Mouse (Mus musculus): ENCODE measurements around the gene Spag8. TPM values are rescaled to one million over a fixed set of nuclear protein-coding genes. Genes with fewer than 3 reads are reported as not detected.

Gene Spag8
- polyA plus RNA-seq, 1 experiment from 2014 or later: 1.1 TPM

- H3K9me3 ChIP-seq (ENCODE audit: control insufficient read depth, low read length): no peaks in the 10 kb centered on the region
- no peak for DNase-seq (ENCODE audit: low spot score)
- no peaks in the 10 kb centered on the region for H3K36me3 ChIP-seq (ENCODE audit: control insufficient read depth, insufficient read depth, low read length)
- 0 out of 2 replicates have a peak, but pooled peaks cover 6% of the 10 kb centered on the region for H3K4me1 ChIP-seq (ENCODE audit: control insufficient read depth, insufficient read depth, low read length)
- H3K27me3 ChIP-seq (ENCODE audit: control insufficient read depth, insufficient read depth, low read length): peaks cover 20% of the 10 kb centered on the region
- no peak overlapping the region for H3K4me2 ChIP-seq (ENCODE audit: low read depth, severe bottlenecking)
- H3K4me3 ChIP-seq (ENCODE audit: low read depth, low read length): no peak overlapping the region
- H3K27ac ChIP-seq (replicated peaks; ENCODE audit: low read depth, low read length): no peak overlapping the region
- ATAC-seq (ENCODE audit: insufficient number of reproducible peaks, low FRiP score, low TSS enrichment, low read depth): no peak
- WGBS: 23% methylated on average over 4 of the region's 4 CpGs
- no peak overlapping the region for H3K9ac ChIP-seq (ENCODE audit: low read length)
These were observed 13.0 kb upstream of the Spag8 start for GRCm38 (mm10) chr4:43666412-43666811.

- no peaks in the 10 kb centered on the region for H3K36me3 ChIP-seq (ENCODE audit: control insufficient read depth, insufficient read depth, low read length)
- peak overlapping the region; percentile 76; the same call in 1 of the 2 replicates for H3K4me3 ChIP-seq (ENCODE audit: low read depth, low read length)
- peak overlapping the region; percentile 7; the same call in 1 of the 2 replicates for H3K4me2 ChIP-seq (ENCODE audit: low read depth, severe bottlenecking)
- no peak overlapping the region for H3K27ac ChIP-seq (replicated peaks; ENCODE audit: low read depth, low read length)
- 64% methylated on average over 4 of the region's 4 CpGs for WGBS
- H3K27me3 ChIP-seq (ENCODE audit: control insufficient read depth, insufficient read depth, low read length): peaks cover 3% of the 10 kb centered on the region; the same call in 1 of the 2 replicates
- ATAC-seq (ENCODE audit: insufficient number of reproducible peaks, low FRiP score, low TSS enrichment, low read depth) (no peak), DNase-seq (ENCODE audit: low spot score) (no peak)
- peaks cover 5% of the 10 kb centered on the region for H3K4me1 ChIP-seq (ENCODE audit: control insufficient read depth, insufficient read depth, low read length)
- H3K9me3 ChIP-seq (ENCODE audit: control insufficient read depth, low read length): no peaks in the 10 kb centered on the region
- H3K9ac ChIP-seq (ENCODE audit: low read length): no peak overlapping the region
These were observed 3.8 kb upstream of the Spag8 start for GRCm38 (mm10) chr4:43657146-43657545.

GRCm38 (mm10) chr4:43656339-43657109 lies 3.1 kb upstream of the Spag8 start, which contains the start of gene Hint2:
Gene Hint2 (minus strand): TSS chr4:43656466.
- Histone ChIP-seq H3K4me2 (ENCODE audit: low read depth, severe bottlenecking) (peak within 1 kb of the TSS; percentile 79), H3K36me3 (ENCODE audit: control insufficient read depth, insufficient read depth, low read length) (no peaks in the 10 kb centered on the region), H3K9me3 (ENCODE audit: control insufficient read depth, low read length) (no peaks in the 10 kb centered on the region), H3K4me1 (ENCODE audit: control insufficient read depth, insufficient read depth, low read length) (peaks cover 5% of the 10 kb centered on the region), H3K4me3 (ENCODE audit: low read depth, low read length) (peak within 1 kb of the TSS; percentile 76), H3K27me3 (ENCODE audit: control insufficient read depth, insufficient read depth, low read length) (no peaks in the 10 kb centered on the region), H3K27ac (replicated peaks; ENCODE audit: low read depth, low read length) (peak within 1 kb of the TSS; percentile 84), H3K9ac (ENCODE audit: low read length) (peak within 1 kb of the TSS; percentile 92)
- ATAC-seq (ENCODE audit: insufficient number of reproducible peaks, low FRiP score, low TSS enrichment, low read depth): peak; percentile 97
- 1% methylated on average over 34 of the region's 34 CpGs for WGBS
- DNase-seq (ENCODE audit: low spot score): peak; percentile 94

GRCm38 (mm10) chr4:43655656-43656338 lies 2.4 kb upstream of the Spag8 start:
- peak overlapping the region; percentile 79 for H3K4me2 ChIP-seq (ENCODE audit: low read depth, severe bottlenecking)
- H3K36me3 ChIP-seq (ENCODE audit: control insufficient read depth, insufficient read depth, low read length): no peaks in the 10 kb centered on the region
- H3K4me1 ChIP-seq (ENCODE audit: control insufficient read depth, insufficient read depth, low read length): peaks cover 5% of the 10 kb centered on the region
- WGBS: 7% methylated on average over 34 of the region's 34 CpGs
- no peaks in the 10 kb centered on the region for H3K9me3 ChIP-seq (ENCODE audit: control insufficient read depth, low read length)
- H3K27ac ChIP-seq (replicated peaks; ENCODE audit: low read depth, low read length): peak overlapping the region; percentile 84
- H3K4me3 ChIP-seq (ENCODE audit: low read depth, low read length): peak overlapping the region; percentile 76
- H3K9ac ChIP-seq (ENCODE audit: low read length): peak overlapping the region; percentile 92
- ATAC-seq (ENCODE audit: insufficient number of reproducible peaks, low FRiP score, low TSS enrichment, low read depth): no peak
- DNase-seq (ENCODE audit: low spot score): no peak
- no peaks in the 10 kb centered on the region for H3K27me3 ChIP-seq (ENCODE audit: control insufficient read depth, insufficient read depth, low read length)

- 92% methylated on average over 4 of the region's 4 CpGs for WGBS
- Histone ChIP-seq H3K4me3 (ENCODE audit: low read depth, low read length) (no peak overlapping the region; the same call in 1 of the 2 replicates), H3K9me3 (ENCODE audit: control insufficient read depth, low read length) (no peaks in the 10 kb centered on the region; the same call in 1 of the 2 replicates), H3K9ac (ENCODE audit: low read length) (no peak overlapping the region), H3K27me3 (ENCODE audit: control insufficient read depth, insufficient read depth, low read length) (no peaks in the 10 kb centered on the region), H3K36me3 (ENCODE audit: control insufficient read depth, insufficient read depth, low read length) (no peaks in the 10 kb centered on the region), H3K27ac (replicated peaks; ENCODE audit: low read depth, low read length) (no peak overlapping the region), H3K4me1 (ENCODE audit: control insufficient read depth, insufficient read depth, low read length) (peaks cover 5% of the 10 kb centered on the region), H3K4me2 (ENCODE audit: low read depth, severe bottlenecking) (peak overlapping the region; percentile 38; the same call in 1 of the 2 replicates)
- no peak for DNase-seq (ENCODE audit: low spot score)
- ATAC-seq (ENCODE audit: insufficient number of reproducible peaks, low FRiP score, low TSS enrichment, low read depth): no peak
These were observed 668 bp downstream of the Spag8 start for GRCm38 (mm10) chr4:43652726-43653125.

- Histone ChIP-seq H3K27ac (replicated peaks; ENCODE audit: low read depth, low read length) (no peak overlapping the region), H3K9me3 (ENCODE audit: control insufficient read depth, low read length) (no peaks in the 10 kb centered on the region; the same call in 1 of the 2 replicates), H3K36me3 (ENCODE audit: control insufficient read depth, insufficient read depth, low read length) (no peaks in the 10 kb centered on the region), H3K27me3 (ENCODE audit: control insufficient read depth, insufficient read depth, low read length) (no peaks in the 10 kb centered on the region), H3K9ac (ENCODE audit: low read length) (no peak overlapping the region), H3K4me2 (ENCODE audit: low read depth, severe bottlenecking) (no peak overlapping the region), H3K4me1 (ENCODE audit: control insufficient read depth, insufficient read depth, low read length) (no peaks in the 10 kb centered on the region), H3K4me3 (ENCODE audit: low read depth, low read length) (no peak overlapping the region)
- ATAC-seq (ENCODE audit: insufficient number of reproducible peaks, low FRiP score, low TSS enrichment, low read depth): no peak
- WGBS: 94% methylated on average over 3 of the region's 3 CpGs
- no peak for DNase-seq (ENCODE audit: low spot score)
These were observed 3.6 kb downstream of the Spag8 start for GRCm38 (mm10) chr4:43649783-43650182.

GRCm38 (mm10) chr4:43640491-43640890 lies 12.9 kb downstream of the Spag8 start:
- DNase-seq (ENCODE audit: low spot score): no peak

GRCm38 (mm10) chr4:43640076-43640475 lies 13.3 kb downstream of the Spag8 start:
- ATAC-seq (ENCODE audit: insufficient number of reproducible peaks, low FRiP score, low TSS enrichment, low read depth): no peak
- DNase-seq (ENCODE audit: low spot score): no peak
- Histone ChIP-seq H3K27ac (replicated peaks; ENCODE audit: low read depth, low read length) (no peak overlapping the region), H3K4me2 (ENCODE audit: low read depth, severe bottlenecking) (no peak overlapping the region), H3K4me1 (ENCODE audit: control insufficient read depth, insufficient read depth, low read length) (no peaks in the 10 kb centered on the region), H3K27me3 (ENCODE audit: control insufficient read depth, insufficient read depth, low read length) (no peaks in the 10 kb centered on the region), H3K9ac (ENCODE audit: low read length) (no peak overlapping the region), H3K4me3 (ENCODE audit: low read depth, low read length) (no peak overlapping the region), H3K36me3 (ENCODE audit: control insufficient read depth, insufficient read depth, low read length) (no peaks in the 10 kb centered on the region), H3K9me3 (ENCODE audit: control insufficient read depth, low read length) (no peaks in the 10 kb centered on the region)
- WGBS: 73% methylated on average over 9 of the region's 9 CpGs

More at GRCm38 (mm10) chr4:43640491-43640890, 12.9 kb downstream of the Spag8 start:
- H3K9ac ChIP-seq (ENCODE audit: low read length): no peak overlapping the region
- no peak for ATAC-seq (ENCODE audit: insufficient number of reproducible peaks, low FRiP score, low TSS enrichment, low read depth)
- no peak overlapping the region for H3K4me3 ChIP-seq (ENCODE audit: low read depth, low read length)
- H3K4me2 ChIP-seq (ENCODE audit: low read depth, severe bottlenecking): no peak overlapping the region
- no peaks in the 10 kb centered on the region for H3K4me1 ChIP-seq (ENCODE audit: control insufficient read depth, insufficient read depth, low read length)
- no peaks in the 10 kb centered on the region for H3K36me3 ChIP-seq (ENCODE audit: control insufficient read depth, insufficient read depth, low read length)
- WGBS: 86% methylated on average over 6 of the region's 6 CpGs
- no peak overlapping the region for H3K27ac ChIP-seq (replicated peaks; ENCODE audit: low read depth, low read length)
- no peaks in the 10 kb centered on the region for H3K27me3 ChIP-seq (ENCODE audit: control insufficient read depth, insufficient read depth, low read length)
- H3K9me3 ChIP-seq (ENCODE audit: control insufficient read depth, low read length): no peaks in the 10 kb centered on the region
